Mouse (Mus musculus) pancreas, adult 10 weeks (tissue): ENCODE measurements around the gene Gm6020. TPM values are rescaled to one million over a fixed set of nuclear protein-coding genes. Genes with fewer than 3 reads are reported as not detected.

Source experiments
- polyA plus RNA-seq: library from polyadenylated mRNA; stranded (reverse); fragments of 350-450 nt; fragmentation: Illumina TruSeq; extraction: RNeasy Lipid Tissue Mini Kit (QIAGEN cat#74804); gene quantifications from one replicate; pipeline ENCODE4 v1.2.3, GENCODE M21; 2015; ENCODE audit warnings: low read depth, low replicate concordance; ENCODE audit not compliant: insufficient read depth

The Gm6020 gene
- not detected for polyA plus RNA-seq

DNA sequence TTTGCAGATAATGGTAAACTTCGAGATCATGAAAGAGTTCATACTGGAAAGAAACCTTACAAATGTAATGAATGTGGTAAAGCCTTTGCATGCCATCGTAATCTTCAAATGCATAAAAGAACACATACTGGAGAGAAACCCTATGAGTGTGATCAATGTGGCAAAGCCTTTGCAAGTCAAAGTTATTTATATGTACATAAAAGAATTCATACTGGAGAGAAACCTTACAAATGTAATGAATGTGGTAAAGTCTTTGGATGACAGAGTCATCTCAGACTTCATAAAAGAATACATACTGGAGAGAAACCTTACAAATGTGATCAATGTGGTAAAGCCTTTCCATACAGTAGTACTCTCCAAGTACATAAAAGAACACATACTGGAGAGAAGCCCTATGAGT, at the start of gene Gm6020:
TSS of gene Gm6020 (plus strand) at position 301 of the 400 bp plus-strand sequence.

GRCm38 (mm10) chr19:61140342-61141206, 43.1 kb upstream of the Gm6020 start, which contains the start of gene Zfp950:
TSS of gene Zfp950 (minus strand) at chr19:61140840.

GRCm38 (mm10) chr19:61175756-61176324, 7.8 kb upstream of the Gm6020 start, which contains the start of gene Gm7102:
TSS of gene Gm7102 (minus strand) at chr19:61176309.

DNA sequence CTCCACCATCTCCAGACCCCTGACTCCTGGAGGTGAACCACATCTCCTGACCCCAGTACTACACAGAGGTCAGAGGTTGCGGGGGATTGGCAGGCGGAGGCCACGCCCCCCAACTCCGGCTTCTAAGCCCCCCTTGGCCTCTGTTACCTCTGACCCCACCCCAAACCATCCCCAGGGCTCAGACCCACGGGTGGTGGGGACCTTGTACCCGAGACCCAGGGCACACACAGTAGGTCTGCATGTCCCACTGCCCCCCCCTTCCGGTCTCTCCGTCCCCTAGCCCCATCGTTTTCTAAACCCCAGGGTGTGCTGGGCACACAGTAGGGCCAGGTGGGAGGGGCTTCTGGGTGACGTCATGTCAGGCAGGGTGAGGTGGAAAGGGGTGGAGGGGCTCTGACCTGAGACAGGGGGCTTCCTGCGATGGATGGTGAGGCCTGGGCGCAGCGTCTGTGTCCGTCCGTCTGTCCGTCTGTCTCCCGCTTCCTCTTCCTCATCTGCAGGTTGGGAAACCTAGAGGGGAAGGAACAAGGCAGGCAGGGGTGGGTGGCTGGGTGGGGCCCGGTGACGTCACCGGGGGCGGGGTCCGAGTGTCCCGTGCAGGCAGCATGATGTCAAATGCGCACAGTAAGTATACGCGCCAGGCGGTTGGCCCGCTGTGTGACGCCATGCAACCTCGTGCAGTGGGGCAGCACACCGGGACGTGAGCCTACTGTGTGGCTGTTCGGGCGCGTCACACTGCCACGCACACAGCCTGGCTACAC, 44.4 kb downstream of the Gm6020 start, which contains the start of gene Csf2ra:
TSS of gene Csf2ra (minus strand) at position 489 of the 761 bp plus-strand sequence.

Other genes with a start within 250 kb of the Gm6020 start
- 16.4 TPM for gene Zfp950, start 43.0 kb upstream of the Gm6020 start, polyA plus RNA-seq
- not detected for gene Gm7102, start 7.6 kb upstream of the Gm6020 start, polyA plus RNA-seq
- 14.6 TPM for gene Csf2ra, start 44.5 kb downstream of the Gm6020 start, polyA plus RNA-seq
- not detected for gene Gm21060, start 113.2 kb downstream of the Gm6020 start, polyA plus RNA-seq